Mouse (Mus musculus) limb, embryonic 10.5 days (tissue): ENCODE measurements around the gene Tmem91. TPM values are rescaled to one million over a fixed set of nuclear protein-coding genes. Genes with fewer than 3 reads are reported as not detected.

ENCODE experiments used
- DNase-seq: peaks from one replicate; pipeline ENCODE4 v3.0.0-alpha.2; 2017; ENCODE audit warnings: low spot score
- H3K27ac ChIP-seq: fragments of 300-500 bp; sonication (generic); 2 replicates; pipeline ENCODE4 v1.5.1; 2016; ENCODE audit warnings: mild to moderate bottlenecking
- H3K27me3 ChIP-seq: fragments of 300-500 bp; sonication (generic); 2 replicates; pipeline ENCODE4 v1.6.1; 2016; ENCODE audit warnings: low read depth, mild to moderate bottlenecking; ENCODE audit not compliant: poor library complexity, severe bottlenecking
- H3K36me3 ChIP-seq: fragments of 300-500 bp; sonication (generic); 2 replicates; pipeline ENCODE4 v1.6.1; 2016; ENCODE audit warnings: mild to moderate bottlenecking, moderate library complexity
- H3K4me1 ChIP-seq: fragments of 300-500 bp; sonication (generic); 2 replicates; pipeline ENCODE4 v1.6.1; 2016
- H3K4me3 ChIP-seq: fragments of 300-500 bp; sonication (generic); 2 replicates; pipeline ENCODE4 v1.5.1; 2016; ENCODE audit warnings: mild to moderate bottlenecking, moderate library complexity
- H3K9me3 ChIP-seq: fragments of 300-500 bp; sonication (generic); replicated peaks from 2 replicates; pipeline ENCODE4 v1.6.1; 2016; ENCODE audit warnings: mild to moderate bottlenecking
- WGBS: fragments of 180-500 bp; shearing (Covaris S2); methylation state at CpG from one replicate; pipeline ENCODE4 v1.1.7; 2016; 5-methylcytosine and 5-hydroxymethylcytosine counted together
- polyA plus RNA-seq: library from polyadenylated mRNA; unstranded; fragments of >200 nt; fragmentation: Nextera tagmentation; extraction: Ambion mirVana; gene quantifications from 2 replicates; pipeline ENCODE4 v1.2.1, GENCODE M21; 2016

Gene Tmem91
- polyA plus RNA-seq, 1 experiment from 2014 or later: 3.4 TPM

DNA sequence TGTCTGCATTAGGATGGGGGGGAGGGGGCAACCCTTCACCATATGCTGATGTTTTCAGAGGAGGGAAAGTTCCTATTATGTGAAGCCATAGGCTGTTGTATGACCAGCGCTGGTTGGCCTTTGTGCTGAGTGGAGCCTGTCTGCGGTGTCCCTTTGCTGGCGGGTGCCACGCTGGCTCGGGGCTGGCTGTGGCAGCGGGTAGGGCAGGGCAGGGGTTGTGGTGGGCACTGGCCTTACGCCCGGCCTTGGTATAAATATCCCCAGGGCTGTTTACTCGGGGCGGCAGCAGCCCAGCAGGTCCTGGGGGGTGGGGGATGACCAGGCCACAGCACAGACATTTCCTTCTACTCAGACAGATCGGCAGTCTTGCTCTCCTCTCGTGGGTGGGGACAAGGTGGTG is 35.0 kb upstream of the Tmem91 start:
- 17% methylated on average over 12 of the region's 12 CpGs for WGBS
- no peak for DNase-seq
- Histone ChIP-seq H3K4me3 (peak overlapping the region; percentile 22; the same call in 1 of the 2 replicates), H3K27ac (peak overlapping the region; percentile 84), H3K9me3 (no peaks in the 10 kb centered on the region), H3K4me1 (peaks cover 64% of the 10 kb centered on the region), H3K27me3 (peaks cover 12% of the 10 kb centered on the region), H3K36me3 (peaks cover 29% of the 10 kb centered on the region)

DNA sequence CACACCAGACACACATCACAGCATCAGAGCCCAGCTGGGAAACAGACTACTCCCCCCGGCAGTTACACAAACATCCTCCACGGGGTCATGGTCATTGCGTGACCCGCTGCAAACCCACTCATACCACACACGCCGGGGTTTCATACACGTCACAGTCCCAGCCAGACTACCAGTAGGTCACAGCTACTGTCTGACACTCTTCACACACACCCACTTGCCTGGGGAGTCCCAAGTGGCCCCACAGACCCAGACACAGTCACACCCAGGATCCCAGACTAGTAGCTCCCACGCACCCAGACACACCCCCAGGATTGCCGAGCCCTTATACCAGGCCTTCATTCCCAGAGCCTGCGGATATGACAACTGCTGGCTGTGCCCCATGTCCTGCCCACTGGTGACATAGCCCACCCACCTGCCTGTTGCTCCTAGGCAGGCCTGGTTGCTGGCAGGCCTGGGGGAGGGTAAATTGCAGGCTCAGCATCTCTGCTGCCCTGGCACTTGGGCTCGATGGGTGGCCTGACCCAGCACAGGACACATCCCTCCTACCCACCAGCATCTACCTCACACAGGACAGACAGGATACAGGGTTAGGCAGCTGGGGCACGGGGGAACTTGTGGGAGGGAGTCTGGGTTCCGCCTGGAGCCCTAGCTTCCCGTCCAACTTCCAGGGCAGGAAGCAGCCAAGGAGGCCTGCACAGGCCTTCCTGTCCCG is 32.8 kb upstream of the Tmem91 start:
- DNase-seq: no peak
- Histone ChIP-seq H3K27ac (peak overlapping the region; percentile 69), H3K27me3 (peaks cover 29% of the 10 kb centered on the region), H3K4me3 (no peak overlapping the region), H3K4me1 (peaks cover 73% of the 10 kb centered on the region), H3K36me3 (peaks cover 7% of the 10 kb centered on the region), H3K9me3 (no peaks in the 10 kb centered on the region)
- whole genome bisulfite sequencing: 64% methylated on average over 15 of the region's 15 CpGs

DNA sequence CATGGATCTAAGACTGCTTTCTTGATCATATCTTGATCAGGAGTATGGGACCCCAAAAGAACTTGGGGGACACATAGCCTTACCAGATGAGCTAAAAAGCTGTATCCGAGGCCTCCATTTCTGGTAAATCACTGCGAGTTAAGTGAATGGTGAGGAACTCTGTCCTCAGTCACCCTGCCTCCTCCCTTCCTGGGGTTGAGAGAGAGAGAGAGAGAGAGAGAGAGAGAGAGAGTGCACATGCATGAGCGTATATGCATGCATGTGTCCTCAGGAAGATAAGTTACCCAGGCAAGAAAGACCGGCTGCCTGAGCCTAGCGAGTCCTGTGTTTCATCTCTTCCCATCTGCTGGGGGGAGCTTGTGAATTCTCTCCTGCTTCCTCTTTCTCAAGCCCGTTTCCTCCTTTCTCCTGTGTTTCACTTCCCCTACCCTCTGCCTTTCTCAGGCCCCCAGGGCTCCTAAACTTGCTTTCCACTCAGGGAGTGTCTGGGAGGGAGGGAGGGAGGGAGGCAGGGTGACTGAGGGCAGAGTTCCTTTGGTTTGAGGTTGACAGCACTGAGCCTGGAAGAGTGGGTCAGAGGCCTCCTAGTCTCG is 31.7 kb upstream of the Tmem91 start:
- H3K27ac ChIP-seq: peak overlapping the region; percentile 37; the same call in 1 of the 2 replicates
- no peak for DNase-seq
- WGBS: 59% methylated on average over 7 of the region's 7 CpGs

DNA sequence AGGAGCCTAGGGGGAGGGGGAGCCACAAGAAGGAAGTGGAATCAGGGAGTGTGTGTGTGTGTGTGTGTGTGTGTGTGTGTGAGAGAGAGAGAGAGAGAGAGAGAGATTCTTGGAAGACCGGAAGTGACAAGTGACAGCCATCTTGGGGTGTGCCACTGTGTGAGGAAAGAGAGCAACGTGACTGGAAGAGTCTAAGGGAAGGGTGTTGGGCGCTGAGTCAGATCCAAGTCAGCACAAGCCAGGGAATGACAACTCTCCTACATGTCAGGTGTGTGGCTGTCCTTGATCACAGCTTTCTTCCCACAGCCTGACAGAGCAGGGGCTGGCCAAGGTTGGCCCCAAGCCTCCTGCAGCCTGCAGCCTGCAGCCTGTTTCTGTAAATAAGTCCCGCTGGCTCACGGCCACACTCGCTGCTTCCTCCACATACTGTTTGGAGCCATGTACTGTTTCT is 30.9 kb upstream of the Tmem91 start:
- Histone ChIP-seq H3K27me3 (peaks cover 29% of the 10 kb centered on the region), H3K36me3 (no peaks in the 10 kb centered on the region), H3K4me3 (no peak overlapping the region), H3K4me1 (peaks cover 54% of the 10 kb centered on the region), H3K9me3 (no peaks in the 10 kb centered on the region), H3K27ac (no peak overlapping the region)
- no peak for DNase-seq
- WGBS: 66% methylated on average over 6 of the region's 6 CpGs

More for the DNA sequence above, 31.7 kb upstream of the Tmem91 start:
- no peaks in the 10 kb centered on the region for H3K9me3 ChIP-seq
- H3K4me1 ChIP-seq: peaks cover 62% of the 10 kb centered on the region
- H3K27me3 ChIP-seq: peaks cover 29% of the 10 kb centered on the region
- no peak overlapping the region for H3K4me3 ChIP-seq
- no peaks in the 10 kb centered on the region for H3K36me3 ChIP-seq

DNA sequence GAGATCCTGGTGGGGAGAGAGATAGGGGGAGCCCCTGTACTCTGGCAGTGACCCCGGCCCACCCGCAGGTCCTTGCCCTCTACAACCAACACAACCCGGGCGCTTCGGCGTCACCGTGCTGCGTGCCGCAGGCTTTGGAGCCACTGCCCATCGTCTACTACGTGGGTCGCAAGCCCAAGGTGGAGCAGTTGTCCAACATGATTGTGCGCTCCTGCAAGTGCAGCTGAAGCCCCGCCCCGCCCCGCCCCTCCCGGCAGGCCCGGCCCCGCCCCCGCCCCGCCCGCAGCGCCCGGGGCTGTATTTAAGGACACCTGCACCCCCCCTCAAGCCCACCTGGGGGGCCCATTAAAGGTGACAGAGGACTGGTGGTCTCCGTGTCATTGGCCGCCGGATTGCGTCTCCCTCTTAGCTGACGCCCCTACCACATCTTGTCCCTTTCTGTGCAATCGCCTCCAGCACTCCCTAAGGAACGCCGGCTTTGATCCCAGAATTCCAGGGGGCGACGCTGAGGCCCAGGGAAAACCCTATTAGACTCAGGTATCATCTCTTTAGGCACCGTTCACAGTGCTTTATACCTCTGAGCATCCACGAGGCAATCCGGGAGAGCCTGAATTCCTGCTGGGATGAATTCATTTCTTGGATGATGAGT is 29.9 kb upstream of the Tmem91 start:
- no peaks in the 10 kb centered on the region for H3K36me3 ChIP-seq
- H3K9me3 ChIP-seq: no peaks in the 10 kb centered on the region
- DNase-seq: peak; percentile 61
- 5% methylated on average over 37 of the region's 37 CpGs for WGBS
- H3K4me1 ChIP-seq: peaks cover 44% of the 10 kb centered on the region
- peak overlapping the region; percentile 44 for H3K4me3 ChIP-seq
- H3K27me3 ChIP-seq: peaks cover 29% of the 10 kb centered on the region
- H3K27ac ChIP-seq: no peak overlapping the region

DNA sequence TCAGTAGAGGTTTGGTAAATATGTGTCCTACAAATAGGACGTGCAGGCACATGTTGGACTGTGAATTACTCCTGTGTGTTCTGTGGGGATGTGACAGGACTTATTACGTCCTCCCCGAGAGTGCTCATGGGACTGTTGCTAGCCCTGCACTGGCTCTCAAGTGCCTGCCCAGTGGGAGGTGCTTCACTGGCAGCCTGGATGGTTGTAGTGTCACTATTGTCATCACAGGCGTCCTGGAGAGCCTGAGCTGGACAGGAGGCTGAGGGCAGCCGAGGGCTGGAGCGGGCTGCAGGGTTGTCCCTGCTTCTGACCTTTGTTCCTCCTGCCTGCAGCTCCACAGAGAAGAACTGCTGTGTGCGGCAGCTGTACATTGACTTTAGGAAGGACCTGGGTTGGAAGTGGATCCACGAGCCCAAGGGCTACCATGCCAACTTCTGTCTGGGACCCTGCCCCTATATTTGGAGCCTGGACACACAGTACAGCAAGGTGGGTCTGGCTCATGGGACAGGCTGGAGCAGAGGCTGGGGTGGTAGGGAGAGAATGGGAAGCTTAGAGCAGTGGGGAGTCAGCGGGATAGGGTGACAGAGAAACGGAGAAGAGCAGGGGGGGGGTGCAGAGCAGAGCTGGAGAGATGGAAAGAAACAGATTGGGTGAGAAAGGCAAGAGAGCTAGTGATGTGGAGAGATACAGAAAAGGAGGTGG is 29.0 kb upstream of the Tmem91 start:
- DNase-seq: no peak
- WGBS: 30% methylated on average over 10 of the region's 10 CpGs
- Histone ChIP-seq H3K4me1 (peaks cover 41% of the 10 kb centered on the region), H3K27ac (no peak overlapping the region), H3K9me3 (no peaks in the 10 kb centered on the region), H3K4me3 (no peak overlapping the region), H3K36me3 (0 out of 2 replicates have a peak, but pooled peaks cover under 1% of the 10 kb centered on the region), H3K27me3 (peaks cover 29% of the 10 kb centered on the region)

DNA sequence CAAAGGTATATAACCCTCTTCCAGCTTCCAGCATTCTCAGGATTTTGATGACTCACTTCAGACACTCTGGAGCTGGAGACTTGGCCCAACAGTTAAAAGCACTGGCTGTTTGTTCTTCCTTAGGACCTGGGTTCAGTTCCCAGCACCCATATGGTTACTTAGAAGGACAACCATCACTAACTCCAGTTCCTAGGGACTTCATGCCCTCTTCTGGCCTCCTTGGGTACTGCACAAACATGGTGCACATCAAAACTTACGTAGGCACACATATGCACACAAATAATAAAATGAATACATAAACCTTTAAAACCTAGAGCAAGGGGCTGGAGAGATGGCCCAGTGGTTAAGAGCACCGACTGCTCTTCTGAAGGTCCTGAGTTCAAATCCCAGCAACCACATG is 27.4 kb upstream of the Tmem91 start:
- Histone ChIP-seq H3K27me3 (peaks cover 29% of the 10 kb centered on the region), H3K9me3 (no peaks in the 10 kb centered on the region), H3K36me3 (0 out of 2 replicates have a peak, but pooled peaks cover 4% of the 10 kb centered on the region), H3K27ac (no peak overlapping the region), H3K4me3 (no peak overlapping the region), H3K4me1 (peaks cover 26% of the 10 kb centered on the region)
- WGBS: 95% methylated on average over 2 of the region's 2 CpGs
- DNase-seq: no peak

DNA sequence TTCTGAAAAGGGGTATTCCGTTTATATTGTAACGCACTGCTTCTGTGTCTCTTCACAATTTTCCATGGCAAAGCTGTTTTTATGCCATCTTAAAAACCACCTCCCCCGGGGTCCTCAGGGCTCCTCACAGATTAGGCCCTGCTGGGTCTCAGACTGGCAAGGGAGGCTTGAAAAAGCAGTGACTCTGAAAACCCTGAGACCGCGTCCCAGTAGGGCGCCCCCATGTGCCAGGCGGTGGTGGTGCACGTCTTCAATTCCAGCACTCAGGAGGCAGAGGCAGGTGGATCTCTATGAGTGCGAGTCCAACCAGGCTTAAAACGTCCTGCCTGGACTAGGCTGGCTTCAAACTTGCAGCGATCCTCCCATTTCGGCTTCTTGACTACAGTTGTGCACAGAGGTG is 25.8 kb upstream of the Tmem91 start:
- no peaks in the 10 kb centered on the region for H3K9me3 ChIP-seq
- H3K36me3 ChIP-seq: 0 out of 2 replicates have a peak, but pooled peaks cover 6% of the 10 kb centered on the region
- H3K27me3 ChIP-seq: peaks cover 25% of the 10 kb centered on the region
- H3K4me3 ChIP-seq: no peak overlapping the region
- H3K27ac ChIP-seq: no peak overlapping the region
- peaks cover 19% of the 10 kb centered on the region for H3K4me1 ChIP-seq
- no peak for DNase-seq
- WGBS: 75% methylated on average over 12 of the region's 12 CpGs

DNA sequence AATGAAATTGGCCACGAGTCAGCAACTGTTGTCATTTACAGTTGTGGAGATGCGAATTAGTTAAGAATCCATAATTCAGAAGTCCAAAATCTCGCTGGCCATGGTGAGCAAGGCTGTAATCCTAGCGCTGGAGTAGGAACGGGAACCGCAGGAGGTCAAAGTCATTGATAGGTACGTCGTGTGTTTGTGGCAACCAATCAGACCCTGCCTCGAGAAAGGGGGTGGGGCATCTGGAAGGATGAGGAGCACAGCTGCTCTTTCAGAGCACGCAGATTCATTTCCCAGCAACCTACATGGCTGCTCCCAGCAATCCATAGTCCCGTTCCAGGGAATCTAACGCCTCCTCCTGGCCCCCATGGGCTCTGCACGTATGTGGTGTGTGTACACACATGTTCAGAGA is 24.9 kb upstream of the Tmem91 start:
- Histone ChIP-seq H3K27me3 (peaks cover 16% of the 10 kb centered on the region), H3K9me3 (no peaks in the 10 kb centered on the region), H3K4me3 (no peak overlapping the region), H3K36me3 (0 out of 2 replicates have a peak, but pooled peaks cover 6% of the 10 kb centered on the region), H3K4me1 (peaks cover 15% of the 10 kb centered on the region), H3K27ac (no peak overlapping the region)
- no peak for DNase-seq
- 57% methylated on average over 13 of the region's 13 CpGs for WGBS

DNA sequence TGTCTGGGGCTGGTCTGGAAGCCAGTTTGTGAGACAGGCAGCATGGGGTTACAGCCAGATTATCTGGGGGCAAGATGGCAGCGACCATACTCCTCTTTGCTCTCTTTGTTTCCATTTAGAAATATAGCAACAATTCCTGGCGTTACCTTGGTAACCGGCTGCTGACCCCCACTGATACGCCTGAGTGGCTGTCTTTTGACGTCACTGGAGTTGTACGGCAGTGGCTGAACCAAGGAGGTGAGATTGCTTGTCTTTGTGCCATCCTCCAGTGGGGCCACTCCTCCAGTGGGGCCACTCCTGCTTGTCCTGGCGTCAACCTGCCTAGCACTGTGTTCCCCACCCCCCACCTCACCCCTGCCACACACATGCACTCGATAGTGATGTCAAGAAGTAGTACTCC is 19.1 kb upstream of the Tmem91 start:
- Histone ChIP-seq H3K27me3 (peaks cover 34% of the 10 kb centered on the region), H3K27ac (no peak overlapping the region), H3K36me3 (0 out of 2 replicates have a peak, but pooled peaks cover 6% of the 10 kb centered on the region), H3K9me3 (no peaks in the 10 kb centered on the region), H3K4me3 (no peak overlapping the region), H3K4me1 (peaks cover 5% of the 10 kb centered on the region)
- WGBS: 84% methylated on average over 8 of the region's 8 CpGs
- no peak for DNase-seq

DNA sequence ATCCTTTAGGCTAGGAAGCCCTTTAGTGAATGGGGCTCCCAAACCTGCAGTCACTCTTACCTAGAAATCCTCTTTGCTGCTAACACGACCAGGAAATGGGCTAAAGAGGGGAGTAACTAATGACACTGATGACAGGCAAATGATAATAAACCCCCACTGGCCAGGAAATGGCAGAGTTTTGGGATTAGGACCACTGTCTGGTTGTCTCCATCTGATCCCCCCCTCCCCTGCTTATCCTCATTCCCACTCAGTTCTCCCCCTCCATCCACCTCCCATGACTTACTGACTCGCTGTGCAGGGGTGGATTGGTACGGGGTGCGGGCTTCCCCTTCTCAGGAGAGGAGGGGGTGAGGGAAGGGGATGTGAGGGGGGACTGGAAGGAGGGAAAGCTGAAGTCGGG is 15.1 kb upstream of the Tmem91 start:
- no peaks in the 10 kb centered on the region for H3K9me3 ChIP-seq
- WGBS: 41% methylated on average over 5 of the region's 5 CpGs
- no peak for DNase-seq
- no peak overlapping the region for H3K27ac ChIP-seq
- no peaks in the 10 kb centered on the region for H3K36me3 ChIP-seq
- peaks cover 38% of the 10 kb centered on the region for H3K4me1 ChIP-seq
- H3K4me3 ChIP-seq: peak overlapping the region; percentile 57
- H3K27me3 ChIP-seq: peaks cover 74% of the 10 kb centered on the region

DNA sequence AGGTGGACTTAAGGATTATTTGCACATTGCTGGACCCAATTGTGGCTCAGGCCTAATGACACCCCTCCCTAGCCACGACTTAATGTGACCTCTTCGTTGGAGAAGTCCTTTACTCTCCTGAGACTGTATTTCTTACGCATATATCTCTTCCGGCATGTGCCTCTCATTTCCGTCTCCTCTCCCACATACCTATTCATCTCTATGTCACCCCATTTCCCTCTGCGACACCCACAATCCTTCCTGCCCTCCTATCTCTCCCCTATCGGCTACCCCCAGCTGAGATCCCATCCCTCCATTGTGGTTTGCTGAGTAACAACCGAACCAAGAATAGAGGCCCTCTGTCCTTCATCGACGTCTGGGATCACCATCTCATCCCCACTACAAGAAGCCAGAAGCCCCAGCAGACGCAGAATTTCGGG is 14.6 kb upstream of the Tmem91 start:
- DNase-seq: no peak
- WGBS: 11% methylated on average over 12 of the region's 12 CpGs
- Histone ChIP-seq H3K36me3 (no peaks in the 10 kb centered on the region), H3K27me3 (peaks cover 77% of the 10 kb centered on the region), H3K27ac (0 out of 2 replicates have a peak overlapping the region, but pooled peaks have one; percentile 39), H3K4me1 (peaks cover 38% of the 10 kb centered on the region), H3K4me3 (peak overlapping the region; percentile 57), H3K9me3 (no peaks in the 10 kb centered on the region)
